Mouse (Mus musculus) effector memory CD4-positive, alpha-beta T cell, adult 5 months (primary cell): Measurements from ENCODE around the gene Xlr4b. TPM values are rescaled to one million over a fixed set of nuclear protein-coding genes. Genes with fewer than 3 reads are reported as not detected.

ENCODE experiments used
- polyA plus RNA-seq: library from polyadenylated mRNA; unstranded; fragments of 100-300 nt; shearing (Covaris generic); gene quantifications from one replicate; pipeline ENCODE4 v1.2.1, GENCODE M21; 2017

The Xlr4b gene
- polyA plus RNA-seq, result 155 TPM

GRCm38 (mm10) chrX:73213819-73214564 lies at the start of gene Xlr4b:
Gene Xlr4b, plus strand, starts transcription at chrX:73214333.

GRCm38 (mm10) chrX:73176889-73177288 lies 37.2 kb upstream of the Xlr4b start, which contains the start of gene Spin2d:
Gene Spin2d, minus strand, starts transcription at chrX:73176989.

GRCm38 (mm10) chrX:73191934-73192333 lies 22.2 kb upstream of the Xlr4b start, which contains the start of gene Xlr3b:
Gene Xlr3b, plus strand, starts transcription at chrX:73192207.

GRCm38 (mm10) chrX:73227914-73228605 lies 13.9 kb downstream of the Xlr4b start, which contains the start of gene F8a:
Gene F8a, plus strand, starts transcription at chrX:73228291.

GRCm38 (mm10) chrX:73242821-73243325 lies 28.7 kb downstream of the Xlr4b start, which contains the start of gene Xlr4c:
Gene Xlr4c, minus strand, starts transcription at chrX:73243130.

GRCm38 (mm10) chrX:73265270-73265669 lies 51.1 kb downstream of the Xlr4b start, which contains the start of gene Xlr3c:
Gene Xlr3c, minus strand, starts transcription at chrX:73265390.

Other genes starting within 250 kb of the Xlr4b start
- gene Zfp185, start 227.0 kb upstream of the Xlr4b start, polyA plus RNA-seq, result not detected
- not detected for gene Pnma5, start 177.2 kb upstream of the Xlr4b start, polyA plus RNA-seq
- not detected for gene Pnma3, start 149.5 kb upstream of the Xlr4b start, polyA plus RNA-seq
- gene Xlr4a, start 131.9 kb upstream of the Xlr4b start, polyA plus RNA-seq, result 72.5 TPM
- 3.0 TPM for gene Xlr3a, start 117.2 kb upstream of the Xlr4b start, polyA plus RNA-seq
- 0.39 TPM for gene Gm14685, start 97.3 kb upstream of the Xlr4b start, polyA plus RNA-seq
- not detected for gene Xlr5b, start 65.5 kb upstream of the Xlr4b start, polyA plus RNA-seq
- not detected for gene DXBay18, start 64.9 kb upstream of the Xlr4b start, polyA plus RNA-seq
- gene Spin2d, start 37.3 kb upstream of the Xlr4b start, polyA plus RNA-seq, result not detected
- 33.5 TPM for gene Xlr3b, start 22.1 kb upstream of the Xlr4b start, polyA plus RNA-seq
- gene F8a, start 14.0 kb downstream of the Xlr4b start, polyA plus RNA-seq, result 15.8 TPM
- gene Xlr4c, start 28.8 kb downstream of the Xlr4b start, polyA plus RNA-seq, result 66.2 TPM
- gene Xlr3c, start 51.1 kb downstream of the Xlr4b start, polyA plus RNA-seq, result not detected
- not detected for gene Xlr5a, start 78.6 kb downstream of the Xlr4b start, polyA plus RNA-seq
- gene Xlr5c, start 78.6 kb downstream of the Xlr4b start, polyA plus RNA-seq, result not detected
- not detected for gene Gm45015, start 122.5 kb downstream of the Xlr4b start, polyA plus RNA-seq
- 12.1 TPM for gene Zfp275, start 128.3 kb downstream of the Xlr4b start, polyA plus RNA-seq
- gene Gm18336, start 184.4 kb downstream of the Xlr4b start, polyA plus RNA-seq, result not detected
- gene Zfp92, start 196.8 kb downstream of the Xlr4b start, polyA plus RNA-seq, result not detected
- not detected for gene Trex2, start 221.0 kb downstream of the Xlr4b start, polyA plus RNA-seq
- gene Haus7, start 244.7 kb downstream of the Xlr4b start, polyA plus RNA-seq, result 23.8 TPM